Mouse (Mus musculus) forebrain, embryonic 16.5 days (tissue): ENCODE data around the gene Hmgb1. TPM values are rescaled to one million over a fixed set of nuclear protein-coding genes. Genes with fewer than 3 reads are reported as not detected.

Source experiments
- ATAC-seq: fragments of 200-750 bp; cut with Nextera tagmentation; 2 replicates; pipeline ENCODE4 v1.8.0; 2017; ENCODE audit warnings: mild to moderate bottlenecking, moderate library complexity
- H3K27ac ChIP-seq: fragments of 300-500 bp; sonication (generic); 2 replicates; pipeline ENCODE4 v1.5.1; 2014; ENCODE audit warnings: low read length, control low read depth
- H3K27me3 ChIP-seq: fragments of 300-500 bp; sonication (generic); replicated peaks from 2 replicates; pipeline ENCODE4 v1.6.1; 2014; ENCODE audit warnings: low read length; ENCODE audit not compliant: control insufficient read depth, insufficient read depth
- H3K36me3 ChIP-seq: fragments of 300-500 bp; sonication (generic); 2 replicates; pipeline ENCODE4 v1.6.1; 2014; ENCODE audit not compliant: control insufficient read depth, insufficient read depth
- H3K4me1 ChIP-seq: fragments of 300-500 bp; sonication (generic); replicated peaks from 2 replicates; pipeline ENCODE4 v1.6.1; 2014; ENCODE audit warnings: low read length; ENCODE audit not compliant: control insufficient read depth, insufficient read depth
- H3K4me2 ChIP-seq: fragments of 300-500 bp; sonication (generic); 2 replicates; pipeline ENCODE4 v1.6.1; 2014; ENCODE audit warnings: mild to moderate bottlenecking, low read length, control low read depth
- H3K4me3 ChIP-seq: fragments of 300-500 bp; sonication (generic); replicated peaks from 2 replicates; pipeline ENCODE4 v1.5.1; 2014; ENCODE audit warnings: mild to moderate bottlenecking, low read length, control low read depth
- H3K9ac ChIP-seq: fragments of 300-500 bp; sonication (generic); replicated peaks from 2 replicates; pipeline ENCODE4 v1.6.1; 2014; ENCODE audit warnings: low read depth, low read length, control low read depth
- H3K9me3 ChIP-seq: fragments of 300-500 bp; sonication (generic); 2 replicates; pipeline ENCODE4 v1.6.1; 2016; ENCODE audit warnings: low read length; ENCODE audit not compliant: control insufficient read depth
- WGBS: fragments of 180-500 bp; shearing (Covaris S2); extraction: QIAGEN DNeasy Blood & Tissue Kit; methylation state at CpG from one replicate; pipeline ENCODE4 v1.1.7; 2014; 5-methylcytosine and 5-hydroxymethylcytosine counted together
- polyA plus RNA-seq: library from polyadenylated mRNA; unstranded; fragments of >200 nt; fragmentation: Nextera tagmentation; extraction: Ambion mirVana; gene quantifications from 2 replicates; pipeline ENCODE4 v1.2.1, GENCODE M21; 2015

The Hmgb1 gene
- polyA plus RNA-seq, 1 experiment from 2014 or later, result 1,084 TPM

DNA sequence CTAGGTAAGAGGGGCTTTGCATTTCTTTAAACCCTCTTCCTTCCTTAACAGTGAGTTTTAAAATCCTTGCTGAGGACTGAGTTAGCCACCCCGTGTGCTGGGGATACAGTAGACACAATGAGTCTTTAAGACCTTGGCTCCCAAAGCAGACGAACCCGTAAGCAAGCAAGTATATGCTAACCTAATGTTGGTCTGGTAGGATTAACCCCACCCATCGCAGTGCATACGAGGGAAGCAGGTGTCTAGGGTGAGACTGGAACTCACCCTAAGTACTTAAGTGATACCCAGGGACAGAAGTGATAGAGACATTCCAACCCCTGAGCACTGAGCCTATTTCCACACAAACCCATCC lies 177.0 kb downstream of the Hmgb1 start:
- Histone ChIP-seq H3K27me3 (no peaks in the 10 kb centered on the region), H3K27ac (no peak overlapping the region), H3K4me3 (no peak overlapping the region), H3K36me3 (no peaks in the 10 kb centered on the region), H3K4me1 (peaks cover 14% of the 10 kb centered on the region), H3K9me3 (no peaks in the 10 kb centered on the region), H3K4me2 (0 out of 2 replicates have a peak overlapping the region, but pooled peaks have one; percentile 10), H3K9ac (no peak overlapping the region)
- no peak for ATAC-seq
- WGBS, result 65% methylated on average over 5 of the region's 5 CpGs

DNA sequence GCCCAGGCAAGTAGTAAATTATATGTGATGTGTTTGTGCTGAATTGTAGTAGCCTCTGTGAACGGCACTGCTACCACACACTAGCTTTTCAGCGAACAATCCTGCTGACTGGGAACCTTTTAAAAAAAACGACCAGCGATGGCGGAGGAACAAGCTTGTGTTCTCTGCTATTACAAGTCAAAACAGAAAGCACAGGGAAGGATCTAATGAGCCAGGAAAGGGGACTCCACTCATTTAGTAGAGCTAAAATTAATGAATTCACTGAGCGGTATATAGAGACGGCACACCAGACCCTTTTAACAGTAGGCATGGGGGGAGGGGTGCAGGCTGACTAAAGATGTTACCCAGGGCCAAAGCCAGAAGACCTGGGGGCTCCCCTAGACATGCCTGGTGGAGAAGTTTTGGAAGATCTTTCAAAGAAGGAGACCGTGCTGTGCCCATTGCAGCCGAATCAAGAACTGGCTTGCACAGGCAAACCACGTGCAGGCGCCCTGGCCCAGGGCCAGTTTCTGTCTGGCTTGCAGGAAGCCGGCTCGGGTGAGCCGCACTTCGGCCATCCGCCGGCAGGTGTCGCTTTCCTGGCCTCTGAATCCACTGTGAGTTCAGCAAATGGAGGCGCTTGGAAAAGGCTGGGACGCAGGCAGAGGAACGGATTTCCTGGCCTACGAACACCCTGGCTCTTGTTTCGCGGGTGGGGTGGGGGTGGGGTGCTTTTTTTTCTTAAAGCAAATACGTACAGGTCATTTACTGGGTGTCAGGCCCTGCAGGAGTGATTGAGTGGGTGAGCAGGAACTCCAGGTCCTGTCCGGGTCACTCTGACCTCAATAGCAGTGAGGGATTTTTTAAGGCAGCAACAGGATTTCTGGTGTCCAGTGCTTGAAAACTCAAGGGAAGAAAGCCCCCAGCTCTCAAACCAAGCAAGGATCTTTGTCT lies 177.7 kb downstream of the Hmgb1 start:
- H3K4me2 ChIP-seq, result peak overlapping the region; percentile 70
- H3K27me3 ChIP-seq, result no peaks in the 10 kb centered on the region
- 5% methylated on average over 26 of the region's 26 CpGs for WGBS
- peak overlapping the region; percentile 56 for H3K9ac ChIP-seq
- H3K36me3 ChIP-seq, result no peaks in the 10 kb centered on the region
- H3K4me1 ChIP-seq, result peaks cover 14% of the 10 kb centered on the region
- H3K27ac ChIP-seq, result peak overlapping the region; percentile 71
- ATAC-seq, result peak; percentile 87
- peak overlapping the region; percentile 38 for H3K4me3 ChIP-seq
- no peaks in the 10 kb centered on the region for H3K9me3 ChIP-seq

DNA sequence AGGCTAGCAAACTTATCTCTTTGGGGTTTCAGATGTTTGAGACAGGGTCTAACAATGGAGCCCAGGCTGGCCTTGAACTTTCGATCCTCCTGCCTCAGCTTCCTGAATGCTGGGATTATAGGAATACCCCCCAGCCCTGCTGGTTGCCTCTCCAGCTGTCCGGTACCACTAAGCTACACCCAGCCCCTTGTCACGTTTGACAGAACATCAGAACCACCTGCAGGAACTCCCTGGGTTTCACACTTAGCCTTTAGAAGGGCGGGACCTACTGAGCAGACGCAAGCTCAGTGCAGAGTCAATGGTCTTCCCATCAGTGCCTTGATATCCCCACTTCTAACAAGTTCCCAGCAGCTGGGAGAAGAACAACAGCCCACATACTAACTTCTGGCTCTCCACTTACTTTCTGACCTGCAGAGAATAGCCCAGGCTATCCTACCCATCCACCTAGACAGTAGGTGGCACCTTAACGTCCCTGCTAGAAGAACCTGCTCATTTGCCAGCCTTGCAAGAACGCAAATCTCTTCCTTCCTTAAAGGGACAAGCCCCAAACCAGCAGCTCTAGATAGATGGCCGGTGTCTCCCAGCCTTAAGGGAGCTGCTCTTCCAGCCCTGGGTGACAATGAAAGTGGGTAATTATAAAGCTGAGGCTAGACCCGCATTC lies 178.5 kb downstream of the Hmgb1 start:
- no peaks in the 10 kb centered on the region for H3K27me3 ChIP-seq
- H3K4me1 ChIP-seq, result peaks cover 14% of the 10 kb centered on the region
- H3K36me3 ChIP-seq, result no peaks in the 10 kb centered on the region
- no peaks in the 10 kb centered on the region for H3K9me3 ChIP-seq
- no peak; the same call in 1 of the 2 replicates for ATAC-seq
- H3K9ac ChIP-seq, result peak overlapping the region; percentile 56
- H3K4me3 ChIP-seq, result peak overlapping the region; percentile 38
- H3K4me2 ChIP-seq, result peak overlapping the region; percentile 70
- H3K27ac ChIP-seq, result peak overlapping the region; percentile 71
- WGBS, result 50% methylated on average over 9 of the region's 9 CpGs

DNA sequence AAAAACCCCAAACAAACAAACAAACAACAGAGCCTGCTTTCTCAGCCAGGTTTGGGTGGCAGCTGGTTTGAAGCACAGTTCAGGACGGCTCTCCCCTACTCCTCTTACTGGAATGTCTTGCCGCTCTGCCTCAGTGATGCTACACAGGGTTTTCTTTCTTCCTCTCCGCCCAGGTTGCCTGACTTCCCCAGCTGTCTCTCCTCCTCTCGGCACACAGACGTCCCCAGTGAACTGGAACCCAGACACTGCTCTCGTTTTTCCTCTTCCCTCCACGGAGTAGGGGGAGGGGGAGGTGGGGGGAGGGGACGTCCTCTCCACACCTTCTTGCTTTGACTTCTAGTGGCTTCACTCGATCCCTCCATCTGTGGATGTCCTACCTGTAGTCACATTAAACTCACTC lies 179.2 kb downstream of the Hmgb1 start:
- Histone ChIP-seq H3K4me1 (peaks cover 14% of the 10 kb centered on the region), H3K4me2 (no peak overlapping the region), H3K9ac (no peak overlapping the region), H3K9me3 (no peaks in the 10 kb centered on the region), H3K27ac (no peak overlapping the region), H3K27me3 (no peaks in the 10 kb centered on the region), H3K36me3 (no peaks in the 10 kb centered on the region), H3K4me3 (no peak overlapping the region)
- ATAC-seq, result no peak
- 43% methylated on average over 9 of the region's 9 CpGs for WGBS

DNA sequence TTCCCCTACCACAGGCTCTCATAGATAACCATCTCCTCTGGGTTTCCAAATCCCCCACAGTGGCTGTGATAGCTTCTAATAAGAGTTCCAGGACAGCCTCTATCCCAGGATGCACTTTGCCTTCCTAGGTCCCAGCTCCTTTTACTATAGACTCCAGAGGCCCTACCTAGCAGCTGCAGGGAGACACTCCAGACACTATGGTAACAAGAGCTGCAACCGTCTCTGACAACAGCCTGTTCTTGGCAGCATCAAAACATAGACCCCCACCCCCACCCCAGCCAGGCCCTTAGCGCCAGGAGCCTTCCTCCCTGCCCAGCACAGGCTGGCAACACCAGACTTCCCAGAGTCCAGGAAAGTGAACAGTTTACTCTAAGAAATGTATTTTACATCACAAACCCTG lies 181.2 kb downstream of the Hmgb1 start:
- H3K4me2 ChIP-seq, result no peak overlapping the region
- H3K4me1 ChIP-seq, result peaks cover 14% of the 10 kb centered on the region
- no peaks in the 10 kb centered on the region for H3K27me3 ChIP-seq
- no peaks in the 10 kb centered on the region for H3K9me3 ChIP-seq
- WGBS, result 21% methylated on average over 2 of the region's 2 CpGs
- H3K4me3 ChIP-seq, result no peak overlapping the region
- H3K27ac ChIP-seq, result no peak overlapping the region
- H3K36me3 ChIP-seq, result no peaks in the 10 kb centered on the region
- ATAC-seq, result no peak
- no peak overlapping the region for H3K9ac ChIP-seq

DNA sequence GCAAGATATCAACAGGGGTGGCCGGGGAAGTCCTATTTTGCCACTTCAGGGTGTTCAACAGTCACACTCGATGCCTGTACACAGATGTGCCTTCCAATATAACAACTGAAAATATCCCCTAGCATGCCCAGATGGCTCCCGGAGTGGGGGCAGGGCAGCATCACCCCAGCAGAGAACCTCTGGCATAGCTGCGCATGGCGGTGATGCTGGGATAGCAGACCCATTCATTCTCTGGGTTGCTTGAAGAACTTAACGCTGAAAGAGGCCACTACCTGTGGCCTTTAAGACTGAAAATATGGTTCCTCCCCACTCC lies 181.5 kb downstream of the Hmgb1 start:
- Histone ChIP-seq H3K9me3 (no peaks in the 10 kb centered on the region), H3K4me3 (no peak overlapping the region), H3K4me1 (peaks cover 14% of the 10 kb centered on the region), H3K36me3 (no peaks in the 10 kb centered on the region), H3K27ac (no peak overlapping the region), H3K27me3 (no peaks in the 10 kb centered on the region), H3K4me2 (no peak overlapping the region), H3K9ac (no peak overlapping the region)
- no peak for ATAC-seq
- 81% methylated on average over 6 of the region's 6 CpGs for WGBS

DNA sequence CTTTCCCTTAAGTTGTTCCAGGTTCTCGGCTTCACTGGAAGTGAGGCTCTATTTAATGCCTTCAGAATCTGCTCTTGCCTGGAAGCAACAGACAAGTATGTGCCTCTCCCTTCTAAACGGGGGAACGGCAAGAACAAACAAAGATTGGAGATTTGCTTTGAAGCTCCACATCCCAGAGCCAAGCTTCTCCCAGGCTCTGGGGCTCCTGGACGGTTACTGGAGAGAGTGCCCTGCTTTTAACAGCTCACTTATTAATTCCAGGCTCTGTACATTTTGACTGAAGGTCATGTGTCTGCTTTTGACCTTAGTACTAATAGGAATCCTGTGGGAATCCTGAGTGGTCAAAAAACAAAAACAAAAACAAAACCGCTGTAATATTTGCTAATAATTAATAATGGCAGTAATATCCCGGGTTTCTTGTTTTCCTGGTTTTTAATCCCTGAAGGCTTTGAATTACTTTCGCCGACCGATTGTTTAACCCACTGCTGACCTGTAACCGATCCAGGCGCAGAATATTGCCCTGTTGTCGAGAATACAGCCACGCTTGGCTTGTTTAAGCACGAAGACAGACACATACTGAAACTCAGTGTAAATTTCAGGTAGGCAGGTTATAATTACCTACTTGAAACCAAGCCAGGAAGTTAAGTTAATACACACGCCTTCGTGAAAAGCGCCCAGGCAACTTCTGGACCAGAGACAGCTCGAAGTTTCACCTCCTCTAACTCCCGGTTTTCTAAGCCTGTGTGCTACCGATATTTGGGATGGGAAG lies 182.1 kb downstream of the Hmgb1 start:
- Histone ChIP-seq H3K36me3 (no peaks in the 10 kb centered on the region), H3K9ac (no peak overlapping the region), H3K27ac (no peak overlapping the region), H3K27me3 (no peaks in the 10 kb centered on the region), H3K4me2 (no peak overlapping the region), H3K4me1 (peaks cover 14% of the 10 kb centered on the region), H3K9me3 (no peaks in the 10 kb centered on the region), H3K4me3 (no peak overlapping the region)
- ATAC-seq, result no peak
- 71% methylated on average over 20 of the region's 20 CpGs for WGBS

DNA sequence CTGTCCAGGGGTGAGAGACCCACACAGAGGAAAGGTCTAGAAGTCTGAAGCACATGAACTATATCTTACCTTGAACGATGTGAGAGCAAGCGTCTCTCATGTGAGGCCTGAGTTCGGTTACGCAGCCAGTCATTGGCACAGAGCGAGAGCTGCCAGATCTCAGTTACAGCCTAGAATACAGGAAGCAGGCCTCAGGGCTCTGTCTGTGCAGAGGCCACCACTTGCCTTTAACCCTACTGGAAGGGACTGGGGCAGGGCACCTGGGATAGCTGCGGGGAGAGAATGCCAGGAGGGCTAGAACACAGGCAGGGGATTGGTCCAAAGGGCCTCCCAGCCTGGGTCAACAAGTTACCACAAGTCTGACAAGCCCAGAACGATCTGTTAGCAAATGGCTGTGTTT lies 184.5 kb downstream of the Hmgb1 start:
- H3K4me1 ChIP-seq, result peaks cover 14% of the 10 kb centered on the region
- no peak overlapping the region for H3K27ac ChIP-seq
- H3K36me3 ChIP-seq, result no peaks in the 10 kb centered on the region
- H3K9me3 ChIP-seq, result no peaks in the 10 kb centered on the region
- no peak overlapping the region for H3K4me2 ChIP-seq
- 93% methylated on average over 7 of the region's 7 CpGs for WGBS
- no peaks in the 10 kb centered on the region for H3K27me3 ChIP-seq
- ATAC-seq, result no peak
- H3K4me3 ChIP-seq, result no peak overlapping the region
- H3K9ac ChIP-seq, result no peak overlapping the region

DNA sequence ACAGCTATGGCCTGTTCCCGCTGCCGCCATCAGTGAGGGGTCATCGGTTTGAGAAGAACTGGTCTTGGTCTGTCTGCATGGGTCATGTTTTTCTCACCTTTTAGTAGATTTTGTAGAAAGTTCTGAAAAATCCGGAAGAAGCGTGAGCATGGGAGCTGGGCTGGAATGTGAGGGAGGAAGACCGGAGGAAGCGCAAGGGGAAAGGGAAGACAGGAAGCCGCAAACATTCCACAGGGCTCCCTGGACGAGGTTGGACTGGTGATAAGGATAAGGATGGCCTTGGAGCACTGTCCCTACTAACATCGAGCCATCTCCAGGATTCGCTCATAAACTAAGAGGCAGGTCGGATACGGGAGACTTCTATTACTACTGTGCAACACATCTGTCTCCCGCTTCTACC lies 185.8 kb downstream of the Hmgb1 start:
- H3K4me3 ChIP-seq, result no peak overlapping the region
- no peak for ATAC-seq
- WGBS, result 95% methylated on average over 14 of the region's 14 CpGs

More for the DNA sequence above, 185.8 kb downstream of the Hmgb1 start:
- no peaks in the 10 kb centered on the region for H3K27me3 ChIP-seq
- H3K4me1 ChIP-seq, result peaks cover 20% of the 10 kb centered on the region
- H3K9ac ChIP-seq, result no peak overlapping the region
- no peak overlapping the region for H3K4me2 ChIP-seq
- no peaks in the 10 kb centered on the region for H3K36me3 ChIP-seq
- no peaks in the 10 kb centered on the region for H3K9me3 ChIP-seq
- no peak overlapping the region for H3K27ac ChIP-seq
